Mouse (Mus musculus) fat pad, adult 2 months (tissue): ENCODE data around the gene Vars2.
A peak's percentile ranks its signal among the peaks of the same experiment; 100 is the strongest.

Source experiments
- DNase-seq: peaks from one replicate; pipeline ENCODE4 v3.0.0-alpha.2; 2011; ENCODE audit warnings: low read depth, low spot score; ENCODE audit errors: extremely low read depth

The Vars2 gene

GRCm38 (mm10) chr17:35693906-35694305 lies 26.5 kb upstream of the Vars2 start:
- no peak for DNase-seq

GRCm38 (mm10) chr17:35692368-35692767 lies 25.0 kb upstream of the Vars2 start:
- no peak for DNase-seq

GRCm38 (mm10) chr17:35691811-35692210 lies 24.4 kb upstream of the Vars2 start:
- no peak for DNase-seq

GRCm38 (mm10) chr17:35689936-35690645 lies 22.7 kb upstream of the Vars2 start:
- no peak for DNase-seq

- DNase-seq, result no peak
Observed at GRCm38 (mm10) chr17:35688347-35689175, 21.2 kb upstream of the Vars2 start.

- DNase-seq, result no peak
Observed at GRCm38 (mm10) chr17:35685061-35685460, 17.7 kb upstream of the Vars2 start.

- no peak for DNase-seq
Observed at GRCm38 (mm10) chr17:35681986-35682385, 14.6 kb upstream of the Vars2 start.

GRCm38 (mm10) chr17:35680591-35680990 lies 13.2 kb upstream of the Vars2 start:
- DNase-seq, result no peak

GRCm38 (mm10) chr17:35673416-35674035 lies 6.1 kb upstream of the Vars2 start, which contains the start of gene Gtf2h4:
Gtf2h4 (minus strand) TSS chr17:35673739.
- peak; percentile 94 for DNase-seq

- no peak for DNase-seq
Observed at GRCm38 (mm10) chr17:35672527-35672926, 5.1 kb upstream of the Vars2 start.

- no peak for DNase-seq
Observed at GRCm38 (mm10) chr17:35671846-35672245, 4.5 kb upstream of the Vars2 start.

GRCm38 (mm10) chr17:35669731-35670130 lies 2.3 kb upstream of the Vars2 start:
- no peak for DNase-seq

- DNase-seq, result no peak
Observed at GRCm38 (mm10) chr17:35666851-35667256, 538 bp downstream of the Vars2 start.

- no peak for DNase-seq
Observed at GRCm38 (mm10) chr17:35665957-35666515, 1.4 kb downstream of the Vars2 start.

- no peak for DNase-seq
Observed at GRCm38 (mm10) chr17:35653086-35653485, 14.3 kb downstream of the Vars2 start.

GRCm38 (mm10) chr17:35649429-35649828 lies 18.0 kb downstream of the Vars2 start:
- DNase-seq, result no peak

- no peak for DNase-seq
Observed at GRCm38 (mm10) chr17:35643609-35644236, 23.7 kb downstream of the Vars2 start, which contains the start of gene Mucl3. Mucl3 (minus strand) TSS chr17:35643695.

- no peak for DNase-seq
Observed at GRCm38 (mm10) chr17:35639352-35639751, 28.0 kb downstream of the Vars2 start.

- DNase-seq, result no peak
Observed at GRCm38 (mm10) chr17:35638475-35639190, 28.8 kb downstream of the Vars2 start.

- DNase-seq, result no peak
Observed at GRCm38 (mm10) chr17:35636363-35636762, 31.0 kb downstream of the Vars2 start.
